Mouse (Mus musculus) layer of hippocampus, adult 9-10 months (tissue): ENCODE results near the gene Osgin1.
A peak's percentile ranks its signal among the peaks of the same experiment; 100 is the strongest.

Experiments used
- DNase-seq: peaks from one replicate; pipeline ENCODE4 v3.0.0; 2022; ENCODE audit warnings: low spot score

Osgin1 gene

DNA sequence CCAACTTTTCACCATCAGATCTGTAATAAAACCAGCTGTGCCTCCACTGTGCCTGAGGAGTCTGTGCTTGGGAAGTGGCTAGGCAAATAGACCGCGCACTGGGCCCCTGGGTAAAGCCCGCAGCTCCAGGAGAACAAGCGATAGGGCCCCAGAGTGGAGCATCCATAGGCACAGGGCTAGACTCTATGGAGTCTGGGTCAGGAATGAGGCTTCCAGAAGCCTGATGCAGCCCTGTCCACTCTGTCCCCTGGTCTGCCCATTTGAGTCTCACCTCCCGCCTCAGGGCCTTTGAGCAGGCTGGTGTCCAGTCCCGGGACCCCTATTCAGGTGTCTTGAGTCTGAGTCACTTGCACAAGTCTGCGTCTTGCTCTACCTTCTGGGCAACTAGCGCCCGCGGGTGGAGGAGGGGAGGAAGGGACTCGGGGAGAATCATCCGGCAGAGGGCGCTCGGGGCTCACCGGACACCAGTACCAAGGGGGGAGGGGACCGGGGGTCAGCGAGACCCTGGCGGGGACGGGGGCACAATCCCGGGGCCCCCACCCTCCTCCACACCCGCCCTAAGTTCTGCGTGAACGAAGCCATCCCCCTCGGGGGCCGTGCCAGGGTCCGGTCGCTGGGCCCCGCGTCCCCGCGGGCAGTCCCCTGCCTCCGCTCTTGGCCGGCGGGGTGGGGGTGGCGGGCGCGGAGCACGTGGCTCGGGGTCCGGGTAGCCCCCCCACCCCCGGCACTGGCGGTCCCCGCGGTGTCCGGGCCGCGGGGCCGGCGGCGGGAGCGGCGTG, 12.5 kb downstream of the Osgin1 start, which contains the start of gene Necab2:
TSS of gene Necab2 (plus strand) at position 509 of the 779 bp plus-strand sequence.
- peak; percentile 84 for DNase-seq

DNA sequence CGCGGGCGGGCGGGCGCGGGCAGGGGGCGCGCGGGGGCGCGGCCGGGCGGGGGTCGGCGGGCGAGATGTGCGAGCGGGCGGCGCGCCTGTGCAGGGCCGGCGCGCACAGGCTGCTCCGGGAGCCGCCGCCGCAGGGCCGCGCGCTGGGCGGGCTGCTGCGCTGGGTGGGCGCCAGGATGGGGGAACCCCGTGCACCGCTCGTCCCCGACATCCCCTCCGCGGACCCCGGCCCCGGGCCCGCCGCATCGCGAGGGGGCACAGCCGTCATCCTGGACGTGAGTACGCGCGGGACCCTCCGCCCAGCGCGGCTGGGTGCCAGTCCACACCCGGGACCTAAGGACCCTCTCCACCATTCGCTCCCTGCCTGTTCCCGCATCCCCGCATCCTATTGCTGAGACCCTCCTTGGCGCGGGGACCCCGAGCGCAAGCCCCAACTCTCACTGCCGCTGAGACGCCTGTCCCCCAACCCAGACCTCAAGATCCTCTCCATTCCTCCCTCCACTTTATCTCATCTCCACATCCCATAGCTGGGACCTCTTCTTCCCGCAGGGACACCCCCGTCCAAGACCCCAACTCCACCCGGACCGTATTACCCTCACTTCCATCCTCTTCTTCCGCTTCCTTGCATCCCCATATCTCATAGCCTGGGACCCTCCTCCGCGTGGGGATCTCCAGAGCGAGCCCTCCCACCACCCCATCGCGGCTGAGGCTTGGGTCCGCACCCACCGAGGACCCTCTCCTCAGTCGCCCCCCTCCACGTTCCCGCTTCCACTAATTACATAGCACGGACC, 13.3 kb downstream of the Osgin1 start:
- no peak for DNase-seq

DNA sequence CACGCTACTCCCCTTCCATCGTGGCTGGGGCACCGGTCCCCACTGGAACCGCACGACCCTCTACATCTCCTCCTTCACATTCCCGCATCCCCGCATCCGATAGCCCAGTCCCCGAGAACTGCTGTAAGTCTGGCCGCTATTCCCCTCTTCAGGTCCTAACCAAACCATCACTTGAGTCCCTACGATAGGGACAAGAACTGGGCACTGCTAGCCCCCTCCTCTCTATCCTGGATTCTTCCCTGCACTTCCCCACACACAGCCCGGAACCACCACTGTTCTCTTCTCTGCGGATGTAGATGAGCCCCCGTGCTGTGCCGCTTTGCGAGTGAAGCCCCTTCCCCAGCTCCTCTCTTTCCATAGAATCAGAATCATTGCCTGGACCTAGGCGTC, 13.9 kb downstream of the Osgin1 start:
- no peak for DNase-seq

DNA sequence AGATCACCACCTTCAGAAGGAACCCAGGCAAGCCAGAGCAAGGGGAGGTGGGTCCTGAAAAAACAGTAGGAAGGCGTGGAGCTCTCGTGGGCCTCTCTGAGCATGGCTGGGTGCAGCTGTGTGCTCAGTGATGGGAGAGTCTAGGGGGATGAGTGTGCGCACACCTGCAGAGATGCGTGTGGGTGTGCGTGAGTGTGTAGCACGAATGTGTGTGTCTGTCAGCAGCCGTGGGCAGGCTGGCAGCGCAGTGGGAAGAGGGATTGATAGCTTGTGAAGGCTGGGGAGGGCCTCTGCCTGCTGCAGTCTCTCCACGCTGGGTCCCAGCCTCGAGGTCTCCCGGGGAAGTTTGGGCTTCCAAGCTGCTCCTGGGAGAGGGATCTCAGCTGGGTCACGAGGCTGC, 15.7 kb downstream of the Osgin1 start:
- no peak for DNase-seq

DNA sequence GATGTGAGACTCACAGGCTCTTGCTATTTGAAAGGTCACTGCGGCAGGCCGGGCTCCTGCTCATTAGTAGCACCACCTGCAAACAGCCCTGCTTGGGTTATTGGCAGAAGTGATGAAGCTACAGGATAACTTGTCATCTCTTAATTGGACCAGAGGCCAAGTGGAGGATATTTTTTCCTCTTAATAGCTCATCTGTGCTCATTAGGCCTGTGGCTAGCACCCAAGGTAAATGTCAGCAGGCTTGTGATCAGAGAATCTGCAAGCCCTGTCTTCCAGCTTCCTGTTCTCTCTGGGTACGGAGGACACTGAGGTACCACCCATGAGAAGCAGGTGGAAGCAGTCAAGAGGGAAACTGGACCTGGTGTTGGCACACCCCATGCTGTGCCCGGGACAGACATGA, 17.2 kb downstream of the Osgin1 start:
- no peak for DNase-seq

DNA sequence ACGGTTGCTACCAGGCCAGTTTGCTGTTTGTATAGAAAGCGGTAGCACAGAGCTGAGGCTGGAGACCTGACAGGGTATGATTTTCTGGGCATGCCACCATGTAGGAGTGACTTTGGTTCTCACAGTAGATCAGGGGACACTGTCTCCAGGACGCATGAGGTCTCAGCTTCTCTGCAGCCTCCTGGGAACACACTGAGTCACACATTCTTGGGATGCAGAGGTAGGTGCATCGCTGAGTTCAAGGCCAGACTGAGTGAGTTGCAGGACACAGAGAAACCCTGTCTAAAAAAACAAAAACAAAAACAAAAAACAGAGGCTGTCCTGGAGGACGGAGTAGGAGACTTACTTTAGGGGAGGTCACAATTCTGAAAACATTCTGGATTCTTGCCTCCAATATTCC, 19.0 kb downstream of the Osgin1 start:
- DNase-seq, result no peak

DNA sequence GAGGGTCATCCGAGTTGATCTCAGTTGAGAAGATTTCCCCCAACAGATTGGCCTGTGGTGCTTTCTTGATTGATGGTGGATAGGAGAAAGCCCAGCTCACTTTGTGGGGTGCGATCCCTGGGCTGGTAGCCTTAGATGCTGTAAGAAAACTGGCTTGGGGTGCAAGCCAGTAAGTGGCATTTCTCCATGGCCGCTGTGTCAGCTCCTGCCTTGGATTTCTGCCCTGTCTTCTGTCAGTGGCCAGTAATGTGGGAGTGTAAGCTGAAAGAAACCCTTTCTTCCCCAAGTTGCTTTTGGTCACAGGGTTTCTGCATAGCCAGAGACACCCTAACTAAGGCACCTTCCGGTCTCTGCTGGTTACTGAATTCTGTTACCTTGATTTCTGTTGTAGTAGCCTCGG, 22.1 kb downstream of the Osgin1 start:
- DNase-seq, result no peak

DNA sequence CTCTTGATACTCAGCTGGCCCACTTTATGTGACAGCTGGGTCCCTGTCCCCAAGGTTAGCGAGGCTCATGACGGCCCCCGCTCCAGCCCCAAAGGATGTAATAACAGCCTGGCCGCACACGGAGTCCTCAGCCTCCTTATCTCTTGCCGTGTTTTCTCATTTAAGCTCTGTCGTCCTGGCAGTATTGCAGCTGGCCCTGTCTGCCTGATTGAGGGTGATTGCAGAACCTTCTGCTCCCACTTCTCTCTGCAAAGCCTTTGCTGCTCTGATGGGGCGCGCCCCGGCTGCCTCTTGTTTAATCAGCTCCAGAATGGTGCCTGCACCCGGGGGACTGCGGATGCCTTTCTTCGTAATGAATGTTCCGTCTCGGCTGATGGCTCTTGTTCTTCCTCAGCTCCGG, 25.8 kb downstream of the Osgin1 start:
- no peak for DNase-seq

DNA sequence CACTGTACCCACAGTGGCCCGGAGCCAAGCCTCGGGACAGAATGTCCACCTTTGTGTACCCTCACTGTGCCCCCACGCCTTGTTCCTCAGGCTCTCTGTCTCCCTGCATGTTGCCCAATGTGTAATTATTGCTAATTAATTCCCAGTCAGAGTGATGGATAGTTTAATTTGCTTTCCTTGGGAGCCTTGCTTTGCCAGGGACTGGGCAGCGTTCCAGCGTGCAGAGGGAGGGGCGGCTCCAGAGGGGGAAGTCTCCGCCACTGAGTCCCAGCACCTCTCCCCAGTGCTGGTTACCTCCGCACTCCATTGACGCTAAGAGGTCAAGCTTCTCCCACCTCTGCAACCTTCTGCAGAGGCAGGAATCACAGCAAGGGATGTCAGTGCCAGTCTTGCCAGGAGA, 27.4 kb downstream of the Osgin1 start:
- DNase-seq, result no peak

DNA sequence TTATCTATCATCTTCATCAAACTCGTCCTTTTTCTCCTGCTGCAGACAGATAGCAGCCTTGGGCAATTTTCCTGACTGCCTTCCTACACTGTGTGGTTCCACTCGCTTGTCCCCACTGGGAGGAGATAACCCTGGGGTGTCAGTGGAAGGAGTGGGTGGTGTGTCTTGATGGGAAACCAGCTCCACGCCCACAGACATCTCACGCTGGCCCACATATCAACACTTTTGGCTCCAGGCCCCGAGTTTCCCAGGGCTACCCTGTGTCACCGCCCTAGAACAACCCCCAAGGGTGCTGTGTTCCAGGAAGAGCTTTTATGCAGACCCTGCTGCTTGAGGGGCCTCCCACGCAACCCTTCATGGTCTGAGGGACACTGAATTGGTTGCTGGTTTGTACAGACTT, 29.8 kb downstream of the Osgin1 start:
- no peak for DNase-seq

DNA sequence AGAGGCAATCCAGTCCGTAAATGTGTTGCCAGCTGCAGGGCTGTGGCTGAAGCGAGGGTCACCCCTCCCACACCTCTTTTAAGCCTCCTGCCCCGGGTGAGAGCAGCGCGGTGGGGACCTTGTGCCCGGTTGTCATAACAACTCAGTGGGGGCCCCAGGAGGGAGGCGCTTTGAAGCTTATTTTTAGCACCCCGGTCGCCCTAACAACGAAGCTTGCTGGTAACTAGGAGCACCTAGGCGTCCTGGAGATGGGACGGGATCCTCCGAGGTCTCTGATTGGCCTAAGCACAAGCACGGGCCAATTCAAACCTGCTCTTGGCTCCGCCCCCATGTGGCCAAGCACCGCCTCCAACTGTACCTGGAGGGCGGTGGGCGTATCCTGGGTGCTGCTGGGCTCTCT, 32.2 kb downstream of the Osgin1 start:
- DNase-seq, result no peak

DNA sequence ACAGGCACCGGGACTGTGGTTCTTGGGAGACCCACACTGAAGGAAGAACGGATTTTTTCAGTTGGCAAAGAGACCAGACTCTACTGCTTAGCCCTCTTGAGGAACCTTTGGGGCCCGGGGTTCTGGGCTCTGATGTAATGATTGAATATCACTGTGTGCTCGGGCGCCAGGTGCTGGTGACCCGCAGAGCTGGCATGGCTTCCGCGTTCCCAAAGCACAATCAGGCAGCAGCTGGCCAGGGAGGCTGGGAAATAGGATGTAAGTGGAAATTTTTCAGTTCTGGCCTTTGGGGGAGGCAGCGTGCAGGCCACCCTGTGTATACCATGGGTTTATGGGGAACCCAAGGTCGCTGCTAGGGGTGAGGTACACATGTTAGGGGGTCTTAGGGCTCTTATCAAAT, 32.9 kb downstream of the Osgin1 start:
- DNase-seq, result no peak

DNA sequence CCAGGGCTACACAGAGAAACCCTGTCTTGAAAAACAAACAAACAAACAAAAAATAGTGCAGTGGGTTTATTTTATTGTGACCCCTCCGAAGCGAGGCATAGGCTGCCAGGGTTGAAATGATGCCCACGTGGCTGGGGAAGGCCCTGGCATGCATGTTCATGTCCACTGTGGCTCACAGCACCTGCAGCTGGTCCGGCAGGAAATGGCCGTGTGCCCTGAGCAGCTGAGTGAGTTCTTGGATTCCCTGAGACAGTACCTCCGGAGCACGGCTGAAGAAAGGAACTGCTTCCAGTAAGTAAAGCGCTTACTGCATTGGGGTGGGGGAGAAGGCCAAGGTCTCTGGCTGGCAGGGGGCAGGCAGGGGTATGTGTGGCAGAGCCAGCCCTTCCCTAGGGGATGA, 34.2 kb downstream of the Osgin1 start:
- no peak for DNase-seq

DNA sequence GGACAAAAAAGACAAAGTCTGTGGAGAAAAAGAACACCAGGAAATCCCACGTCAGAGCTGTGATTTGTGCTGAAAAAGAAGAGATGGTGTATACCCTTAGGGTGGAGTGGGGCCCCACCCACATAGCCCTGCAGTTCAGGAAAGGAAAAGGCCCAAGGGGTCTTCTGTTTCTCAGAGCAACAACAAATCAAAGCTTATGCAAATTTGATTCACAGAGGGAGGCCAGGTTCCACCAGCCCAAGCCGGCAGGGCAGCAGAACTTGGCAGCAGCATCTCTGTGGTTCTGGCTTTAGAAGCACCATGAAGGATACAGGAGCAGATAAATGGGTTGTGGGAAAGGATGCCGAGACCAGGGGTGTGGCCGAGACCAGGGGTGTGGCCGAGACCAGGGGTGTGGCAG, 44.8 kb downstream of the Osgin1 start:
- no peak for DNase-seq

DNA sequence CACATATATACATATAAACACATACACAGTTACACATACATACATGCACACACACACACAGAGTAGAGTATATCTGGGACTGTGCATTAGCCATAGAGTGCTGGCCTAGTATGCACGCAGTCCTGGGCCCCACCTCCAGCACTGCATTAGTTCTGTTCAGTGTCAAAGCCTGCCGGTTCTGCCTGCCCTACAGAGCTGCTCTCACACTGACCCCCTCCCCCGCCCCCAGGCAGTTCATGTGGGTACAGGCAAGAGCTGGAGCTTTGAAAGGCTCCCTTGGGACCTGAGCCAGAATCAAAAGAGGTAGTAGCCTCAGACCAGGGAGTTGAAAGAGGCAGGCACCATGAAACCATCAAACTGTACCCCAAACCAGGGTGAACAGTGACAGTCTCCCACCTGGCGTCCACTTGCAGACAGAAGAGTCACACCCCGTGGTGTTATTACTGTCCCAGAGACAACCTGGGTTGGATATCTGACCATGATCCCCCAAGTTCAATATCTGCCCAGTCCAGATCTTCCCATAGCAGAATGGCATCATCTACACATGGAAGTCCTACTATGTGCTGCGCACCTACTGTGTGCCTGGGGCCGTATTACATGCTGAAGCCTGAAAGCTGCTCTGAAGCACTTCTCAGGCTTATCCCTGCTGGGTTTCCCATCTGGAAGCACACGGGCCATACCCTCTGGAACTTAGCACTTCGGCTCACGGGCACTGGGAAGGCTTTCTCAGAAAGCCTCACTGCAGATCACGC, 50.4 kb downstream of the Osgin1 start:
- no peak for DNase-seq

DNA sequence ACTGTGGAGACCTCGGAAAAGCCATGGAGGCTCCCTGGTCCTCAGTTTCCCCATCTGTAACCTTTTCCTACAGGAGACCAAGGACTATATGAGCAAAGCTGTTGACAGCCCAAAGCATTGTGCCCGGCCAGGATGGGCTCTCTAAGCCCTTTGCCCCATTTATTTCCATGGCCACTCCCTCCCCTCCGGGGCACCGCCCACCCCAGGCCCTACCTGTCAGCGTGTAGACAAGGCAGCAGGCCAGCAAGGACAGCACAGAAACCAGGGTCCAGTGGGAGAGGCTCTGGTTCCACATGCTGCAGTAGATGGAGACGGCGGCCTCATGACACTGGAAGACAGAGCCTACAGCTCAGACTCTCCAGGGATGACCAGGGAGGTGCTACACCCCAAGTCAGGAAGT, 53.2 kb downstream of the Osgin1 start:
- DNase-seq, result no peak
